Mouse (Mus musculus): Measurements from ENCODE around the gene Ccdc78. TPM values are rescaled to one million over a fixed set of nuclear protein-coding genes. Genes with fewer than 3 reads are reported as not detected.

Ccdc78 gene
- polyA plus RNA-seq, 1 experiment from 2014 or later: 0.30 TPM

GRCm38 (mm10) chr17:25769331-25769730 lies 17.0 kb upstream of the Ccdc78 start:
- no peaks in the 10 kb centered on the region for H3K36me3 ChIP-seq (ENCODE audit: control insufficient read depth, insufficient read depth, low read length)
- H3K9ac ChIP-seq (replicated peaks; ENCODE audit: low read depth, low read length): no peak overlapping the region
- ATAC-seq (ENCODE audit: insufficient number of reproducible peaks, insufficient read depth, low FRiP score, low read depth): no peak
- no peaks in the 10 kb centered on the region; the same call in 1 of the 2 replicates for H3K4me1 ChIP-seq (ENCODE audit: control insufficient read depth, insufficient read depth, low read length)
- no peak overlapping the region for H3K4me2 ChIP-seq (replicated peaks; ENCODE audit: low read depth, low read length)
- 55% methylated on average over 9 of the region's 9 CpGs for WGBS
- H3K9me3 ChIP-seq (ENCODE audit: control insufficient read depth, low read depth, low read length): no peaks in the 10 kb centered on the region
- no peak overlapping the region for H3K27ac ChIP-seq (ENCODE audit: low read length)
- H3K27me3 ChIP-seq (ENCODE audit: control insufficient read depth, insufficient read depth, low read length): no peaks in the 10 kb centered on the region
- H3K4me3 ChIP-seq (ENCODE audit: low read depth, low read length): no peak overlapping the region

GRCm38 (mm10) chr17:25773549-25774120 lies 12.7 kb upstream of the Ccdc78 start, which contains the start of gene Narfl:
Narfl (plus strand) TSS chr17:25773776.
- Histone ChIP-seq H3K27ac (ENCODE audit: low read length) (no peak within 1 kb of the TSS), H3K4me3 (ENCODE audit: low read depth, low read length) (peak within 1 kb of the TSS; percentile 58), H3K27me3 (ENCODE audit: control insufficient read depth, insufficient read depth, low read length) (no peaks in the 10 kb centered on the region), H3K4me1 (ENCODE audit: control insufficient read depth, insufficient read depth, low read length) (no peaks in the 10 kb centered on the region; the same call in 1 of the 2 replicates), H3K9ac (replicated peaks; ENCODE audit: low read depth, low read length) (peak within 1 kb of the TSS; percentile 50), H3K9me3 (ENCODE audit: control insufficient read depth, low read depth, low read length) (no peaks in the 10 kb centered on the region), H3K4me2 (replicated peaks; ENCODE audit: low read depth, low read length) (peak within 1 kb of the TSS; percentile 73), H3K36me3 (ENCODE audit: control insufficient read depth, insufficient read depth, low read length) (no peaks in the 10 kb centered on the region; the same call in 1 of the 2 replicates)
- ATAC-seq (ENCODE audit: insufficient number of reproducible peaks, insufficient read depth, low FRiP score, low read depth): peak; percentile 86
- WGBS: under 1% methylated on average over 37 of the region's 37 CpGs

- Histone ChIP-seq H3K4me2 (replicated peaks; ENCODE audit: low read depth, low read length) (no peak overlapping the region), H3K9ac (replicated peaks; ENCODE audit: low read depth, low read length) (no peak overlapping the region), H3K4me3 (ENCODE audit: low read depth, low read length) (no peak overlapping the region), H3K27me3 (ENCODE audit: control insufficient read depth, insufficient read depth, low read length) (no peaks in the 10 kb centered on the region), H3K36me3 (ENCODE audit: control insufficient read depth, insufficient read depth, low read length) (peaks cover 3% of the 10 kb centered on the region; the same call in 1 of the 2 replicates), H3K27ac (ENCODE audit: low read length) (no peak overlapping the region), H3K4me1 (ENCODE audit: control insufficient read depth, insufficient read depth, low read length) (no peaks in the 10 kb centered on the region; the same call in 1 of the 2 replicates), H3K9me3 (ENCODE audit: control insufficient read depth, low read depth, low read length) (no peaks in the 10 kb centered on the region)
- 83% methylated on average over 10 of the region's 10 CpGs for WGBS
- no peak for ATAC-seq (ENCODE audit: insufficient number of reproducible peaks, insufficient read depth, low FRiP score, low read depth)
These were observed 10.9 kb upstream of the Ccdc78 start for GRCm38 (mm10) chr17:25775318-25776062.

GRCm38 (mm10) chr17:25777948-25778347 lies 8.4 kb upstream of the Ccdc78 start:
- Histone ChIP-seq H3K4me2 (replicated peaks; ENCODE audit: low read depth, low read length) (no peak overlapping the region), H3K4me1 (ENCODE audit: control insufficient read depth, insufficient read depth, low read length) (no peaks in the 10 kb centered on the region; the same call in 1 of the 2 replicates), H3K4me3 (ENCODE audit: low read depth, low read length) (no peak overlapping the region), H3K36me3 (ENCODE audit: control insufficient read depth, insufficient read depth, low read length) (peaks cover 23% of the 10 kb centered on the region), H3K9ac (replicated peaks; ENCODE audit: low read depth, low read length) (no peak overlapping the region), H3K9me3 (ENCODE audit: control insufficient read depth, low read depth, low read length) (no peaks in the 10 kb centered on the region), H3K27me3 (ENCODE audit: control insufficient read depth, insufficient read depth, low read length) (no peaks in the 10 kb centered on the region), H3K27ac (ENCODE audit: low read length) (no peak overlapping the region)
- WGBS: 91% methylated on average over 5 of the region's 5 CpGs
- ATAC-seq (ENCODE audit: insufficient number of reproducible peaks, insufficient read depth, low FRiP score, low read depth): no peak

GRCm38 (mm10) chr17:25781339-25781738 lies 5.0 kb upstream of the Ccdc78 start:
- Histone ChIP-seq H3K4me2 (replicated peaks; ENCODE audit: low read depth, low read length) (no peak overlapping the region), H3K9me3 (ENCODE audit: control insufficient read depth, low read depth, low read length) (no peaks in the 10 kb centered on the region), H3K36me3 (ENCODE audit: control insufficient read depth, insufficient read depth, low read length) (peaks cover 28% of the 10 kb centered on the region), H3K4me3 (ENCODE audit: low read depth, low read length) (no peak overlapping the region), H3K9ac (replicated peaks; ENCODE audit: low read depth, low read length) (no peak overlapping the region), H3K27ac (ENCODE audit: low read length) (no peak overlapping the region), H3K27me3 (ENCODE audit: control insufficient read depth, insufficient read depth, low read length) (no peaks in the 10 kb centered on the region), H3K4me1 (ENCODE audit: control insufficient read depth, insufficient read depth, low read length) (peaks cover 8% of the 10 kb centered on the region)
- no peak for ATAC-seq (ENCODE audit: insufficient number of reproducible peaks, insufficient read depth, low FRiP score, low read depth)
- 62% methylated on average over 6 of the region's 6 CpGs for WGBS

- Histone ChIP-seq H3K36me3 (ENCODE audit: control insufficient read depth, insufficient read depth, low read length) (peaks cover 28% of the 10 kb centered on the region), H3K27me3 (ENCODE audit: control insufficient read depth, insufficient read depth, low read length) (no peaks in the 10 kb centered on the region), H3K27ac (ENCODE audit: low read length) (no peak overlapping the region), H3K9me3 (ENCODE audit: control insufficient read depth, low read depth, low read length) (no peaks in the 10 kb centered on the region), H3K9ac (replicated peaks; ENCODE audit: low read depth, low read length) (no peak overlapping the region), H3K4me2 (replicated peaks; ENCODE audit: low read depth, low read length) (no peak overlapping the region), H3K4me3 (ENCODE audit: low read depth, low read length) (no peak overlapping the region), H3K4me1 (ENCODE audit: control insufficient read depth, insufficient read depth, low read length) (peaks cover 8% of the 10 kb centered on the region)
- 74% methylated on average over 7 of the region's 7 CpGs for WGBS
- no peak for ATAC-seq (ENCODE audit: insufficient number of reproducible peaks, insufficient read depth, low FRiP score, low read depth)
These were observed 3.3 kb upstream of the Ccdc78 start for GRCm38 (mm10) chr17:25783086-25783485.

DNA sequence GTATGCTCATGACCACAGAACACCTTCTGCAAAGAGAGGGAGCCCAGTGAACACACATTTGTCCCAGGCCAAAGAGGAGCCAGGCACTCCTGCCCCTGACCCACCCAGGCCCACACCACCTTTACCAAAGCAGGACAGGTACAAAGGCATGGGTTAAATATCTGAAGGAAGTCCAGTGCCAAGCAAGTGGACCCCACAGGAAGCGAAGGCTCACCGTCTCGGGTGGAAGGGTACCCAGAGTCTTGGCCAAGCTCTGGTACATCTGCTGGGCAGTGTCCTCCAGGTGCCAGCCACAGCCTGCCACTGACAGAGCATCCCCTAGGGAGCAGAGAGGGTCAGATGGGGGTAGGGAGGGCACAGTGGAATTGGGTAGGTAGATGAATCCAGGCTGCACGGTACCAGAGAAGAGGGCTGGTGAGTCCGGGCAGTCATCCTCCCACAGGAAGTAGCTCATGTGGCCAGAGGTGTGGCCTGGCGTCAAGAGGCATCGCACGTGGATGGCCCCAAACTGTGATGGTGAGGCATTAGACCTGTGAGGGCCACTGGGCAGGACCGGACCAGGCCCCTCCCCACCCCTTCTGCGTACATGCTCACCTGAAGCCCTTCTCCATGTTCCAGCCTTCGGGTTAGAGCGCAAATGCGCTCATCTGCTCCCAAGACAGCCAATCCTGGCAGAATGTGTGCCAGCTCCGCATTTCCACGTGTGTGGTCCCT lies 2.4 kb upstream of the Ccdc78 start:
- no peaks in the 10 kb centered on the region for H3K27me3 ChIP-seq (ENCODE audit: control insufficient read depth, insufficient read depth, low read length)
- no peaks in the 10 kb centered on the region for H3K9me3 ChIP-seq (ENCODE audit: control insufficient read depth, low read depth, low read length)
- H3K9ac ChIP-seq (replicated peaks; ENCODE audit: low read depth, low read length): peak overlapping the region; percentile 43; the same call in 1 of the 2 replicates
- H3K4me2 ChIP-seq (replicated peaks; ENCODE audit: low read depth, low read length): peak overlapping the region; percentile 92
- ATAC-seq (ENCODE audit: insufficient number of reproducible peaks, insufficient read depth, low FRiP score, low read depth): no peak
- H3K4me1 ChIP-seq (ENCODE audit: control insufficient read depth, insufficient read depth, low read length): peaks cover 8% of the 10 kb centered on the region
- H3K36me3 ChIP-seq (ENCODE audit: control insufficient read depth, insufficient read depth, low read length): peaks cover 29% of the 10 kb centered on the region
- WGBS: 76% methylated on average over 15 of the region's 15 CpGs
- H3K4me3 ChIP-seq (ENCODE audit: low read depth, low read length): peak overlapping the region; percentile 67
- H3K27ac ChIP-seq (ENCODE audit: low read length): no peak overlapping the region; the same call in 1 of the 2 replicates

GRCm38 (mm10) chr17:25785281-25785745 lies 1.1 kb upstream of the Ccdc78 start, which contains the start of gene Haghl:
Haghl (minus strand) TSS chr17:25785673.
- no peaks in the 10 kb centered on the region for H3K9me3 ChIP-seq (ENCODE audit: control insufficient read depth, low read depth, low read length)
- H3K27me3 ChIP-seq (ENCODE audit: control insufficient read depth, insufficient read depth, low read length): no peaks in the 10 kb centered on the region
- peak within 1 kb of the TSS; percentile 67 for H3K4me3 ChIP-seq (ENCODE audit: low read depth, low read length)
- H3K4me1 ChIP-seq (ENCODE audit: control insufficient read depth, insufficient read depth, low read length): peaks cover 8% of the 10 kb centered on the region
- H3K9ac ChIP-seq (replicated peaks; ENCODE audit: low read depth, low read length): peak within 1 kb of the TSS; percentile 43
- peak within 1 kb of the TSS; percentile 92 for H3K4me2 ChIP-seq (replicated peaks; ENCODE audit: low read depth, low read length)
- peaks cover 37% of the 10 kb centered on the region for H3K36me3 ChIP-seq (ENCODE audit: control insufficient read depth, insufficient read depth, low read length)
- peak within 1 kb of the TSS; percentile 77 for H3K27ac ChIP-seq (ENCODE audit: low read length)
- ATAC-seq (ENCODE audit: insufficient number of reproducible peaks, insufficient read depth, low FRiP score, low read depth): peak; percentile 80
- 1% methylated on average over 23 of the region's 23 CpGs for WGBS
